Mouse (Mus musculus) adrenal gland (tissue): ENCODE results near the gene Efr3b.

Experiments used
- intact Hi-C: fragments of 180-260 bp; cut with DNase I; formaldehyde crosslinking; loops from one replicate; pipeline ENCODE4 v1.15.1; 2025
- long read RNA-seq, 2 experiments: library from polyadenylated mRNA; unstranded; transcript quantifications; one replicate each; pipeline ENCODE4 v2.0.0; 2020; ENCODE audit warnings: borderline replicate concordance in 1 of 2; ENCODE audit not compliant: insufficient replicate concordance in 1 of 2

Gene Efr3b
- long read RNA-seq, experiment 1: 0 reads
- long read RNA-seq, experiment 2, partial matches to known transcripts: 0 of 2 reads
- long read RNA-seq, experiment 2, other reads (novel, unspliced or antisense): 2 of 2 reads

DNA sequence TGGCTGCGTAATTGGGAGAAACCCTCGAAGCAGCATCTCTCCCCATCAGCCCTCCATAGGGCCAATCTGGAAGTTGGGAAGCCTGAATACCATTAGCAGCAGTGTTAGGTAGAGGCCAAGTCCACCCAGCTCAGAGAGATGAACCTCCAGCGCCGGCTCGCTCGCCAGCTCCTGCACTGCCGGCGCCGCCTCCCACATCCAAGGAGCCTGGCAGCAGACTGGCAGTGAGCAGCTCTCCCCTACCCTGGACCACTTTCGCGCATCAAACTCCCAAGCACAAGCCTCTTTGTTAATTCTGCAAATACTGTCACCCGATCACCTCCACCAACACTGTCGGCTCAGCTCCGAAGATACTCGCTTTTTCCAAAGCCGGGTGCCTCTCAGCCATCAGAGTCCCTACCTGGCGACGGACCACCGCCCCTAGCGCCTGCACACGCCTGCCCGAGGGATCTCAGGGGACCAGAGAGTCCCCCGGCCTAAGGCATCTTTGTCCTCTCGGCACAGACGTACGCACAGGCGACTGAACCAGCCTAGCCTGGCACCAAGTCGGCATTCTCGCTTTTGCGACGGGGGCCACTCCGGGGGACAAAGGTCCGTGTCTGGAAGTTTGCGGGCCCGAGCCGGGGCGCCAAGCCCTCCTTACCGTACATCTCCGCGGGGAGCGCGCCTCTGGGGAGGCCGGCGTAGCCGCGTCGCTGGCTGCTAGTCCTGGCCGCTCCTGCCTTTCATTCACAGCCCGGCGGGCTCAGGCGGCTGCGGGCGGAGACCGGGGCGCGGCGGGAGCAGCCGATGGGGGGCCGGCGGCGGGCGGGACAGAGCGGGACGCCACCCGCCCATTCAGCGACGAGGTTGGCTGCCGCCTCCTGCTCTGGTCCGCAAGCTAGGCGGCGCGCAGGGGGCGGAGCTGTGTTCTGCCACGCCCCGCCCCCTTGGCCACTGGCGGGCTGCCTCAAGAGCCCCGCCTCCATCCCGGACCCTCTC is at the start of gene Efr3b:
Gene Efr3b (minus strand): TSS at position 855 of the 981 bp plus-strand sequence.
- intact Hi-C loops: loop anchor here (5.0 kb wide), 1 partner anchor 56 kb away; no protein-coding TSS in a partner anchor

DNA sequence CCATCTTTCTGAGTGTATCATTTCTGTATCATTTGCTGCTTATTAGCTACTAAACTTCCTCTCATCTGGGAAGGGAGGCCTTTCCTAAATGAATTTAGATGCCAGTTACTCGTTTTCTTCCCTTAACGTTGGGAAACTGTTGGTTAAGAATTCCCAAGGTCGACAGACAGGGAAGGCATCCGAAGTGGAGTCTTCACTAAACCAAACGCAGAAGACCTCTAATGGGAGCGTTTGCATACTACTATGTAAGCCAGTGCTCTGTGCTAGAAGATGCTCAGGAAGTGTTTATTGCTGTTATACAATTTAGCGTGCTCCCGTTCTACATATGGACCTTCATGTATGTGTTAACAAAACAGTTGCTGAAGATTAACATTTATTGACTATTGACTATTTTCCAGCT is 44.7 kb upstream of the Efr3b start:
- intact Hi-C loops: loop anchor here (5.0 kb wide), 1 partner anchor 421 kb away; no protein-coding TSS in a partner anchor

DNA sequence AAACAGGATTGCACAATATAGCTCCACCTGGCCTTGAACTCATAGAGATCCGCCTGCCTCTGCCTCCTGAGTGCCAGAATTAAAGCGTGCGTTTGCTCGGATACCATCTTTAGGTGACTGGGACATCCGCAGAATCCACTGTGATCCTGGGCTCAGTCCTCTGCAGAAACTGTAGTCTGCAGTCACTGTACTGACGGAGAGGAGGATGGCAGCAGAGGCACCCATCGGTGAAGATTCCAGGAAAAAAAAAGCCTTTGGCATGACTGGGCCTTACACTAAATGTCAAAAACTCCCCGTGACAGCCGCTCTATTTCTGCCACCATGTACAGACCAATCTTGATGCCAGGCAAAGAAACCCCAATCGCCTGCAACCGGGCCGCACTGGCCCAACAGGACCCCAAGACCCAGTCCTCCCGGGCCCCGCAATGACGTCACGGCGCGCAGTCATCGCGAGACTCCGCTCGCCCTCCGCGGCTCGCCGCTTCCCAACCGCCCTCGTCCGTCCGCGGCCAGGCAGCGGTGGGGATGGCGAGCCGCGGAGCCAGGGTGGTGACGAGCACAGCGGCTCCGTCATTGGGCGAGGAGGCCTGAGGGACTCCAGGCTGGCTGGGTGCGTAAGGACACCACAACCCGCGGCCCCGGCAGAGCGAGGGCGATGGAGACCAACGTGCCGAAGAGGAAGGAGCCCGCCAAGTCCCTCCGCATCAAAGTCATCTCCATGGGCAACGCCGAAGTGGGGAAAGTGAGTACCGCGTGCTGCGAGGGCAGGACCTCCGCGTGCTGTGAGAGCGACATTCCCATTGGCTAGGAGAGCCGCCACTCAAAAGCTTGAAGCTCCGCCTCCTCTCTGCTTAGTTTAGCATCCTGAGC is 43.7 kb upstream of the Efr3b start, which contains the start of gene Dnajc27:
Gene Dnajc27 (plus strand): TSS at position 452 of the 870 bp plus-strand sequence.
- intact Hi-C loops: loop anchor here (5.0 kb wide), 1 partner anchor 420 kb away; no protein-coding TSS in a partner anchor

DNA sequence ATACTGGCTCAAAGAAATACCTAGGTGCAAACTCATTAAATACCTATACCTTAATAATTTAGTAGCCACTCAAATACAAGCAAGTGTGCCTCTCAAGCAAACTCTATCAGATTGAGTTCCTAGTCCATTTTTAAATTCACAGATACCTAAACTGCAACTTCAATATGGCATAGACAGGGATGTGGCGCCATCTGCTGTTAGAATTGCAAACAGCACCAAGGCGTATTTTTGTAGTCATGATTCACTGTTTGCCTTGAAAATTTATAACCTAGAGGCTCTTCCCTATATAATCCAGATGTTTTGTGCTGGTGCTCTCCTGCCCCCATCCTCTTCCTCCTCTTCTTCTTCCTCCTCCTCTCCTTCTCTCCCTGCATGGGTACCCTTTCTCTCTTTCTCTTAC is 41.6 kb upstream of the Efr3b start:
- intact Hi-C loops: loop anchor here (2.0 to 5.0 kb wide), 3 partner anchors 98 to 418 kb away; no protein-coding TSS in a partner anchor

DNA sequence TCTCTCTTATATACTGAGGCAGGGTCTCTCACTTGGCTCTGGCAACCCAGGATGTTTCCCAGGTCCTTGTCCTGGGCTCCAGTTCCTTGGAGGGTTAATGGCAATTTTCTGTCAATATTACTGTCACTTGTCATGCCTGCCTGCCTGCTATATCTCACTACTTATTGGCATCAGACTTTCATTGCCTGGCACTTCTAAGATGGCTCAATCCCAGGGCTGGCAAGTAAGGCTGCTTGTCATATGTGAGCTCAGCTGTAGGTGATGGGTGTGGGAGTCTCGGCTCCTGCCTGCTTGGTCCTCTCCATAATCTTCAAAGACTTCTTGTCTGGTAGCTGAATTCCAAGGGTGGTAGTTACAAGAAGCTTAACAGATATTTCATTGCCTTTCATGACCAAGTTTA is 39.4 kb upstream of the Efr3b start:
- intact Hi-C loops: no loop called here

DNA sequence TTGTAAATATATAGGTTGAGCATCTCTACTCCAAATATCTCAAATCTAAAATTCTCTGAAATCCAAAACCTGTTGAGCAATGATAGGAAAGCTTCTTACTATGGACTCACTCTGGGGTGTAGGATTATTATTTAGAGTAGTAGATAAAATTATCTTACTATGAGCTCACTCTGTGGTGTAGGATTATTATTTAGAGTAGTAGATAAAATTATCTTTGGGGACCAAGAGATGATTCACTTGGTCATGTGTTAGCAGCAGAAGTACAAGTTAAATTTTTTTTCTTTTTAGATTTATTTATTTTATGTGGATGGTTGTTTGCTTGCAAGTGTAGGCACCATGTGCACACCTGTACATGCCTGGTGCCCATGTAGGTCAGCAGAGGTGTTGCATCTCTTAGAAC is 37.7 kb upstream of the Efr3b start:
- intact Hi-C loops: no loop called here

DNA sequence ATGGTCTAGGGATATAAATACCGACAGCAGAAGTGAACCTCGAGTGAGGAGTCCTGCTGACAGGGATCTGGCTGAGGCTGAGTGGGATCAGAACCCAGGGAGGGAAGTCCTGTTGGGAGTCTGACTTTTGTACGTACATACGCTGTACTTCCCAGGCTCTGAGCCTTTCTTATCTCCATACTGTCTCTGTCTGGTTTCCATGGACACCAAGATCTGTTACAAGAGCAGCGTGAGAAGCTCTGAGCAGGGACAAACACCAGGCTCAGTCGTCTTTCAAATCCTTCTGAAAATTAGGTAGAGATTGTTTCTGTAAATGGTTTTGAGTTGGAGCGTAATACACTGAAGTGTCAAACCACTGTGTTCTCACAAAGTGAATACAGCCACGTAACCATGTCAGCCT is 36.7 kb upstream of the Efr3b start:
- intact Hi-C loops: no loop called here

DNA sequence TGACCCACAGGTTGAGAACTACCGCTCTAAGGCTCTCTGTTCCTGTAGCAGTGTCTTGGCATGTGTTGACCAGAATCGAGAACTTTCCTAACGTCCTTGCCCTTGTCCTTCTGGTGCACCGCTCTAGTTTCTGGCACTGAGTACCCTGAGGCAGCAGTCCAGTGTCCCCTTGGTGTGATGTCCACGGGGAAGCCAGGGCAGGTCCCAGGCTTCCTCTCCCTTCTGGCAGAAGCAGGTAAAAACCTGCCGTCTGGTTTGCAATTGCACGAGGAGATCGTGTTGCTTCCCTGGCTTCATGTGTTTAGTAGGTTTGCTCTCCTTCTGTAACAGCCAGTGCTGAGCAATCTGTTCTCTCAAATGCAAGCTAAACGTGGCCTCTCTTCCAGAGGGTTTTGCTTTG is 33.0 kb upstream of the Efr3b start:
- intact Hi-C loops: no loop called here

DNA sequence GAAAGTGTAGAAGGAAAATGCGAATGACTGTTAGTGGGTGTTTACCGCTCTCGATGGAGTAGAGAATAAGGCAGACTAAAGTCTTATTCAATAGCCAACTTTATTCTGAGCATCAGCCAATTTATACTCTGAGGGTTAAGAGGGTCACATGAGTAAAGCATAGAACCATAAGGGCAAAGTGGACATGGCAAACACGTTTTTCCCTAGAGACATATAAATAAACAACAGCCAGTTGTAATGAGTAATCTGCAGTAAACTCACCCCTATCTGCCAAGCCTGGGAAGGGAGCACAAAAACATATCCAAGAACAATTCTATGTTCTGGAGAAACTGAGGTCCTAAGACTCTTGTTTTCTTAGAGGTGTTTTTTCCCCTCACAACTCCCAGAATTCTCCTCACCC is 29.8 kb upstream of the Efr3b start:
- intact Hi-C loops: no loop called here

DNA sequence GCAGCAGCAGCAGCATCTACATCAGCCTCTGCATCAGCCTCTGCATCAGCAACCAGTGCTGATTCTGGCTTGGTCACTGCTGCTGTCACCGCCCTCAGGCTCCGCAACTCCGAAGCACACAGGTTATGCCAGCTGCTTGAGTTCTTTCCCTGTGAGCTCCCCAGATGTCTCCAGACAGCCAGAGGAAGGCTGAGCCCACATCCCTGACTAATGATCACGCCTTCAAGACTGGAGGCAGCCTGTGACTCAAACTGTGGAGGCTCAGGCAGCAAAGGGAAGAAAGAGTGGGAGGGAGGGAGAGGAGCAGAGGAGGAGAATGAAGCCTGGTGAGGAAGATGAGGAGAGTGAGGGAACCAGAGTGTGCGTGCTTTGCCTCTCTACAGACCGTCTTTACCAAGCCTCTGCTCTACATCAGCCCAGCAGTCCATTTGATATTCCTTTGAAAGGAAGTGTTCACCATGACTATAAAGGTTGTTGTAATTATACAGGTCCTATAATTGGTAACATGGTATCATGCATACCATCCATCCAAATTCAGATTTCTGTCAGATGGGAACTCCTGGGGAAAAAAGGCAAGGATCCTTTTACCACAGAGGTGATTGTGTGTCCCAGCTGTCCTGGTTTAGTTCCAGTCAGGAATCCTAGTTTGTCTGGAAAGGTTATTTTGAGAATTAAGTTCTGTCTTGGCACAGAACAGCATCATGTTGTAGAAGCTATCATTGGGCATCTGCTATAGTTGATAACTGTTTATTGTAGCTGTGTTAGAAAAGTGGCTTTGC is 28.2 kb upstream of the Efr3b start:
- intact Hi-C loops: no loop called here

DNA sequence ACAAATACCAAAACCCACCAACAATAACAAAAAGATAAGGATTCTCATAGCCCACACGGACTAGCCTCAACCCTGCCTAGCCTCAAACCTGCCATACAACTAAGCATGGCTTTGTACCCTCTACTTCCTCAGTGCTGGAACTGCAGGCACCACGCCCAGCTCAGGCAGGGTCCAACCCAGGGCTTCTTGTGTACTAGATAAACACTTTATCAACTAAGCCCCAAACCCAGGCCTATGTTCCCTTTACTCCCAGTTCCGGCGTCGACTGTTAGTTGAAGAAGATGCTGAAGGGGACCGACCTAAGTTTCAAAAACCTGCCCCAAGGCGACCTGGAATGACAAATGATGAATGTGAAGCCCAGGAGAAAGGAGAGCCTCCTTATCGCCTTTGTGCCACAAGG is 27.2 kb upstream of the Efr3b start:
- intact Hi-C loops: no loop called here

DNA sequence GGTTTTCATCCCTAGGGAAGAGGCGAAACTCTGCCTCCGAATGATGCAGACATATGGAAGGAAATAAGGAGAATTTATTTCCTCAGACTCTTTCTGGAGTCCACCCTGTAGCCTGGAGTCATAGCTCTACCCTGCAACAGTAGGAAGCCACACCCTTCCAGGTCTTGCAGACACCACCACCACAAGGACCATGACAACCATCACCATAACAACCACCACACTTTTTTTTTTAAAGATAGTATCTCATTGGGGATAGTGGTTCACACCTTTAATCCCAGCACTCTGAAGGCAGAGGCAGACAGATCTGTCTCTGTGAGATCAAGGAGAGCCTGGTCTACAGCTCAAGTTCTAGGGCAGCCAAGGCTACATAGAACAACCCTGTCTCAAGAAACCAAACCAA is 26.8 kb upstream of the Efr3b start:
- intact Hi-C loops: no loop called here

DNA sequence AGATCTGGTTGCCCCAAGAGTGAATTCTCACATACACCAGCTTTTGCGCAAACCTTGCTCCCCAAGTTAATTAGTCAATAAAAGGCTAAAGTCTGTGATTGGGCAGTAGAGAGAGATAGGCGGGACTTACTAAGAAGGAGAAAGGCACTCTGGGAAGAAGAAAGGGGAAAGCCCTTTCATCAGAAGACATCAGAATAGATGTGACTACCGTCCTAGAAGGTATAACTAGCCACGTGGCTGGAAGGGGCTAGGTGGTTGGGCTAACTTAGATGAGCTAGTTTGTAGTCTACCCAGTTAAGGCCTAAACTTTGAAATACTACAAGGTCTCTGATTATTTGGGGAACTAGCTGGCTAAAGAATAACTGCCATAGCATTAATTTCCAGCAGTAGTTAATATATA is 21.0 kb upstream of the Efr3b start:
- intact Hi-C loops: no loop called here

DNA sequence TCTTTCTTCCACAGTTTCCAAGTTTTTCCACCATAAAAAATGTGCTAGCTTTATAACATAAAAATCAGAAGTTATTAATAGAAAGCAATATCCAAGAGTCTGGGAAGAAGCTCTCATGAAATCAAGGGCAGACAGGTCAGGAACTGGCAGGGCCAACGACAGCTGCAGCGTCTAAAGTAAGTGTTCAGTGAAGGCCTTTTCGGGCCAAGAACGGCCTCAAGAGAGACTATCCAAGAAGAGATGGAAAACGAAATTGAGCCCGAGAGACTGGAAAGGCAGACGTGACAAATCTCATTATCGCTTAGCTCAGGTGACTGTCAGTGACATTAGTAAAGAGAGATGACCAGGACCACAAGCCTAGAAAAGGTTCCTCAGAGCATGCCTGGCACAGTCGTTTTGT is 19.6 kb upstream of the Efr3b start:
- intact Hi-C loops: no loop called here

DNA sequence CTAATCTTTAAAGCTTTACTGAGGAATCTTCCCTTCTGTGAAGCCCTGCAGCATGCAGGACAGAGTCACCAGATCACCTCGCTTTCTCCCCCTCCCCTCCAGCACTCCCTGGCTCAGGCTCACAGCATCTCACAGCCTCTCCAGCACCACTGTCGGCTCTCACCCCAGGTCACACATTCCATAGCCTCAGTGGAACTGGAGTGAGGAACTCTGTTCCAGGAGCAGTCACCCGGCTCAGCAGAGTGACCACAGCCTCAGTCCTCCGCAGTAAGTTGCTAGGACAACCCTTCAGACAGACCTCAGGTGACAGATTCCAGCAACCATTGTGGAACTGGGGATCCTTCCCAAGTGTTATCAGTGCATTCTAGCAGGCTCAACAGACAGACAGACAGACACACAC is 16.1 kb upstream of the Efr3b start:
- intact Hi-C loops: no loop called here

DNA sequence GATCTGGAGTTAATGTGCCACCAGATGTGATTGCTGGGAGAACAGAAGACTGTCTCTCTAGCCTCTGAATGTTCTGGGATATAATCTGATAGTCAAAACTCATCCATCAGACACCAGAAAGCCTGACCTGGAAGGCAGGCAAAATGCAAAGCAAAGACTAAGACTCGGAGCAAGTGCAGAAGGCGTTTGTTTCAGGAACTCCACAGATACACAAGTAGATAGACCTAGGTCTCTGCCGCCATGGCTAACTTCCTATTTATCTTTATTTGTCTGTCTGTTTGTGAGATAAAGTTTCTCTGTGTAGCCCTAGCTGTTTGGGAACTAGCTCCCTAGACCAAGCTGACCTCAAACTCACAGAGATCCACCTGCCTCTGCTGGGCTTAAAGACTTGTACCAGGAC is 14.9 kb upstream of the Efr3b start:
- intact Hi-C loops: no loop called here

DNA sequence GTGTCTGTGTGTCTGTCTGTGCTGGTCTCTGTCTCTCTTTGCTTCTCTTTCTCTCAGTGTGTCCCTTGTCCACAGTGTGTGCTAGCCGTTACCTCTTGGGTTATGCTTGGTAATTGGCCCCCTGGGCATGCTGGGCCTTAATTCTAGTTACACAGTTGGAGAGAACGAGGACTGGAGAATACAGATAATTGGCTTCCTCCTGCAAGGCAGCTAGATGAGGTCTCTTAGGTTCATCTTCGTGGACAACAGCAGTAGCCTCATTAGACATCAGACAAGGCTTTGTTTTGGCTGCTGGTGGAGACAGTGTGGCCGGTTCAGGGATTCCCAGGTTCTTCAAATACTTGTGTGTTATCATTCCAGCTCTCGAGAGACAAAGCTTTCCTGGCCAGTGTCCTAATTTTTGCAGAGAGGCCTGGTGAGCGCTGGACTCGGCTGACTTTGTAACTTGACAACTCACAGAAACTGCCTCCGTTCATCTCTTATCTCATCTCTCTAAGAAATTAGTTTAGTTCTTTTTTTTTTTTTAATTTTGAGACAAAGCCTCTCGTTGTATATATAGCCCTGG is 12.2 kb upstream of the Efr3b start:
- intact Hi-C loops: no loop called here

DNA sequence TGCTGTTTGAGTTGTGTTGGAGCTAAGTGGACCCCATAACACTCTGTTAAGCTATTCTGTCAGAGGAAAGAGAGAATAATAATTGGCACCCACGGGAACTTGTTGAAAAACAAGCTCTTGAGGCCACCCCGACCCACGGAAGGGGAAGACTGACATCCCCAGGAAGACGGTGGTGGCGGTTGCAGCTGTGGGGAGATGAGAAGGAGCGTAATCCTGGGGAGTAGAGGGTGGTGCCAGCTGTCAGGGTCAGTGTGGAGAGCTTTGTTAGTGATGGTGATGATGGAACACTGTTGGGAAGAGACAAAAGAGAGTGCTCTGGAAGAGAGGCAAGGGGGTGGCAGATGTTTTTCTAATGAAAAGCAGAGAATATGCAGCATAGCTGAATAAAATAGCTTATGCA is 9.3 kb upstream of the Efr3b start:
- intact Hi-C loops: no loop called here

DNA sequence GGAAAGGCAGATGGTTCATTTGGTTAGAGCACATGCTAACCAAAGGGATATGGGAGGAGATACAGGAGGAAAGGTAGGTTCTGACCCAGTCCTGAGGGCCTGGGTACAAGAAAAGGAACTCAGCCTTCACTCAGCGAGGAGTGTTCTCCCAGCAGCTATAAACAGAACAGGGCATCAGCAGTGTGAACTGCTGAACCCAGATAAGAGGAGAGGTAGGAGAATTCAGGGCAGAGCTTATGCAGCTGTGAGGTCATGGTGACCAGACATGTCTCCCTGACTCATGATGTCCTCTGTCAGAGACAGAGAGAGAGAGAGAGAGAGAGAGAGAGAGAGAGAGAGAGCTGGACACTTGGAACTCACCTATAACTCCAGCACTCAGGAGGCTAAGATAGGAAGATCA is 7.3 kb upstream of the Efr3b start:
- intact Hi-C loops: no loop called here

DNA sequence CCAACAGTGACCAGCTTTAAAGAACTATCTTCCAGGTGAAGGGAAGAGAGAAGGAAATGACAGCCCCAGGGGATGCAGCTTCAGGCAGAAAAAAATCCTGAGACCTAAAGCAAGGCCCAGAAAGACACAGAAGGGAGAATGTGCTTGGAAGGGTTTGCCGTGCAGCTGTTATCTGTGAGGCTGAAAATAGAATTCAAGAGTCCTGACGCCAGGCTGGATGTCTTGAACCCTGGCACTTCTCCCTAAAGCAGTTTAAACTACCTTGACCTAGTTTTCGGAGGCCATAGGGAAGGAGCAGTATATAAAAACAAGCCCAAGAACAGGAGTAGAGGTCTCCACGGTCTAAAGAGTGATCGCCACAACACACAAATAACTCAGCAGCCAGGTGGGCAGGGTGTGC is 3.7 kb upstream of the Efr3b start:
- intact Hi-C loops: no loop called here
